Mouse (Mus musculus) midbrain, embryonic 10.5 days (tissue): ENCODE data around the gene Fam69b. TPM values are rescaled to one million over a fixed set of nuclear protein-coding genes. Genes with fewer than 3 reads are reported as not detected.

Source experiments
- DNase-seq: peaks from one replicate; pipeline ENCODE4 v3.0.0-alpha.2; 2017; ENCODE audit warnings: low spot score
- H3K27ac ChIP-seq: fragments of 300-500 bp; sonication (generic); replicated peaks from 2 replicates; pipeline ENCODE4 v1.5.1; 2016; ENCODE audit warnings: mild to moderate bottlenecking
- H3K27me3 ChIP-seq: fragments of 300-500 bp; sonication (generic); 2 replicates; pipeline ENCODE4 v1.6.1; 2016; ENCODE audit warnings: low read depth, mild to moderate bottlenecking; ENCODE audit not compliant: poor library complexity, severe bottlenecking
- H3K36me3 ChIP-seq: fragments of 300-500 bp; sonication (generic); 2 replicates; pipeline ENCODE4 v1.6.1; 2016; ENCODE audit warnings: mild to moderate bottlenecking, moderate library complexity
- H3K4me1 ChIP-seq: fragments of 300-500 bp; sonication (generic); 2 replicates; pipeline ENCODE4 v1.6.1; 2016
- H3K4me3 ChIP-seq: fragments of 300-500 bp; sonication (generic); 2 replicates; pipeline ENCODE4 v1.5.1; 2016; ENCODE audit warnings: mild to moderate bottlenecking, moderate library complexity
- H3K9me3 ChIP-seq: fragments of 300-500 bp; sonication (generic); replicated peaks from 2 replicates; pipeline ENCODE4 v1.6.1; 2016; ENCODE audit warnings: mild to moderate bottlenecking
- WGBS: fragments of 180-500 bp; shearing (Covaris S2); methylation state at CpG from one replicate; pipeline ENCODE4 v1.1.7; 2016; 5-methylcytosine and 5-hydroxymethylcytosine counted together
- polyA plus RNA-seq: library from polyadenylated mRNA; unstranded; fragments of >200 nt; fragmentation: Nextera tagmentation; extraction: Ambion mirVana; gene quantifications from 2 replicates; pipeline ENCODE4 v1.2.1, GENCODE M21; 2016

Gene Fam69b
- polyA plus RNA-seq, 1 experiment from 2014 or later = 36.4 TPM

DNA sequence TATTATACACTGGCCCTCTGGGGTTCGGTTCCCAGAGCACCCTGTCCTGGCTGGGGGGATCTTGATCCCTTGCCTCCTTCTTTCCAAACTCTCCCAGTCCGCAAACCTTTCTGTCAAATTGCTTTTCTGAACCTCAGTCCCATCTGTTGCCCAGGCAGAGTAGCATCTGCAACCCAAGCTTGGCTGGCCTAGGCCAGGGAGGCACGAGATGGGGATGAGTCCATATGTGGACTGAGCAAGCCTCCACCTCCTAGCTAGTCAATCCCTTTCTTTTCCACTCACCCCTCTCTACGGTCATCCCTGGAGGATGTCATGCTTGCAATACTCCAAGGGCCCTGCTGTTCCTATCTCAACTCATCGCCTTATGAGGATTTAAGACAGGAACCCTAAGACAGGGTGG is 25.6 kb upstream of the Fam69b start:
- 81% methylated on average over 5 of the region's 5 CpGs for WGBS
- peaks cover 64% of the 10 kb centered on the region for H3K27me3 ChIP-seq
- H3K9me3 ChIP-seq = no peaks in the 10 kb centered on the region
- peaks cover 26% of the 10 kb centered on the region for H3K4me1 ChIP-seq
- no peaks in the 10 kb centered on the region for H3K36me3 ChIP-seq
- no peak for DNase-seq
- no peak overlapping the region for H3K4me3 ChIP-seq
- H3K27ac ChIP-seq = no peak overlapping the region

DNA sequence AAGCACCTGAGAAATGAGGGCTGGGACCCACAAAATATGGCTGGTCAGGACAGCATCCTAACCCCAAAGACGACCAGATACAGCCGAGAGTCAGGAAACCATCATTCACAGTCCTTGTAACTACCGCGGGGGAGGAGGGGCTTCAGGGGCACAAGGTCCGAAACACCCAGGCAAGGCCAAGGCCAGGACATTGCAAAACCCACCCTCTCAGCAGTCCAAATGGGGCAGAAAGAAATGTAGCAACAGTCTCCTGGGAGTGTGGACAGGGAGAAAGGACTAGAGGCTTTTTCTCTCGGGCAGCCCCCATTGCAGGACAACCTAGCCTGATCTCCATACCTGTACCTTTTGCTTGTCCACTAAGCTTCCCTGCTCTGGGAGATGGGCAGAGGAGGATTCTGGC is 25.1 kb upstream of the Fam69b start:
- no peak for DNase-seq
- WGBS = 31% methylated on average over 6 of the region's 6 CpGs
- Histone ChIP-seq H3K4me1 (peaks cover 26% of the 10 kb centered on the region), H3K36me3 (no peaks in the 10 kb centered on the region), H3K27ac (peak overlapping the region; percentile 78; the same call in 1 of the 2 replicates), H3K27me3 (peaks cover 68% of the 10 kb centered on the region), H3K4me3 (peak overlapping the region; percentile 66), H3K9me3 (no peaks in the 10 kb centered on the region)

GRCm38 (mm10) chr2:26603720-26604671 is 24.3 kb upstream of the Fam69b start, which contains the start of gene Agpat2:
TSS of gene Agpat2 (minus strand) at chr2:26604417.
- DNase-seq = peak; percentile 64
- H3K36me3 ChIP-seq = no peaks in the 10 kb centered on the region
- H3K4me3 ChIP-seq = peak within 1 kb of the TSS; percentile 66
- peaks cover 26% of the 10 kb centered on the region for H3K4me1 ChIP-seq
- H3K27me3 ChIP-seq = peaks cover 68% of the 10 kb centered on the region
- no peaks in the 10 kb centered on the region for H3K9me3 ChIP-seq
- WGBS = under 1% methylated on average over 98 of the region's 103 CpGs
- peak within 1 kb of the TSS; percentile 78 for H3K27ac ChIP-seq

DNA sequence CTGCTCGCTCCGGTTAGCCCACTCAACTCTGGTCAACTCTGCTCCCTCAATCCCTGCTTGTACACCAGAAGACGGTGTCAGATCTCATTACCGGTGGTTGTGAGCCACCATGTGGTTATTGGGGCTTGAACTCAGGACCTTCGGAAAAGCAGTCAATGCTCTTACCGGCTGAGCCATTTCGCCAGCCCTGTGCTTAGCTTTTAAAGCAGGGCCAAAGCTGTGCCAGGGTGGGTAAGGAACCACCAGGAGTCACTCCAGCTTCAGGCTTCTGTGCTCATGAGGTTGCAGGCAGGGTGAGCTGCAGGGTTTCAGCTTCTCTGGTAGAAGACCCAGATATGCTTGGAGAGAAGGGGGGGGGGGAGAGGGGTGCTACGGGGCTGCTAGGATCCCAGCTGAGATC is 22.9 kb upstream of the Fam69b start:
- H3K27me3 ChIP-seq = peaks cover 71% of the 10 kb centered on the region
- WGBS = 85% methylated on average over 8 of the region's 8 CpGs
- H3K27ac ChIP-seq = no peak overlapping the region
- no peak overlapping the region for H3K4me3 ChIP-seq
- no peaks in the 10 kb centered on the region for H3K36me3 ChIP-seq
- H3K9me3 ChIP-seq = no peaks in the 10 kb centered on the region
- DNase-seq = no peak
- peaks cover 26% of the 10 kb centered on the region for H3K4me1 ChIP-seq

GRCm38 (mm10) chr2:26606579-26606978 is 21.7 kb upstream of the Fam69b start:
- H3K4me3 ChIP-seq = no peak overlapping the region
- 75% methylated on average over 3 of the region's 3 CpGs for WGBS
- no peak for DNase-seq
- peaks cover 63% of the 10 kb centered on the region for H3K27me3 ChIP-seq
- H3K4me1 ChIP-seq = peaks cover 26% of the 10 kb centered on the region
- H3K36me3 ChIP-seq = no peaks in the 10 kb centered on the region
- H3K9me3 ChIP-seq = no peaks in the 10 kb centered on the region
- no peak overlapping the region for H3K27ac ChIP-seq

DNA sequence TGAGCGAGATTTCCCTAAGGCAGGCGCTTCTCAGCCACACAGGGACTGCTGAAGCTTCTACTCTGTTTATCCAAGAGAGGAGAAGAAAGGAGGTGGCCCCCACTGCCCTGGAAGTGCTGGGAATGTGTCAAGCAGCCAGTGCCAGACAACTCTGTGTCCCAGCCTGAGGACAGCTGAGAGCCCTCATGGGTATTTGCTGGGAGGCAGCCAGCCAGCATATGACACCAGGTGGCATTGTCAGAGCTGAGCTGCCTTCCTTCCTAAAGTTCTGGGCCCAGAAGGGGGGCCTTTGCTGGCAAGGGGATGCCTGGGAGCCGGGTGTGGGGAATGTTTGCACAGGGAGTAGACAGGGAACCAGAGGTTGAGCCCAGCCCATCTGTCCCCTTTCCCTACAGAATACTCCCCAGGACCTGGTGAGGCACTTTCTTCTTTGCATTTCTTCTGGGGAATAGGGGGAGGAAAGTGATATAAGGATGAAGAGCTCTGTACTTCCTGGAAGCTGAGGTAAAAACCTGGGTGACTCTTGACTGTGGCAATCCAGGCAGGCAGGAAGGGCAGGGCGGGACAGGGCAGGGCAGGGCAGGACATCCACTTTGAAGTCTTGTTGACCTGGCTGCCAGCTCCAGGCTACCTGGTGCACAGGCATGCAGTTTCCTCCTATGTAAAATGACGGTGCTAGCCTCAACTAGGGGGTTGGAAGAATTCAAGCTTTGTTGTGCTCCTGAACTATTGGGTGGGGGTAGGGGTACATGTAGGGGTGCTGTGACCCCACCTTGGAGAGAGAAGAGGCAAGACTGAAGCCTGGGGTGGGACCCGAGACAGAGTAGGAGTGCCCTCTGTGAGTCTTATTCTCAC is 21.0 kb upstream of the Fam69b start:
- H3K27me3 ChIP-seq = peaks cover 56% of the 10 kb centered on the region
- 60% methylated on average over 6 of the region's 6 CpGs for WGBS

DNA sequence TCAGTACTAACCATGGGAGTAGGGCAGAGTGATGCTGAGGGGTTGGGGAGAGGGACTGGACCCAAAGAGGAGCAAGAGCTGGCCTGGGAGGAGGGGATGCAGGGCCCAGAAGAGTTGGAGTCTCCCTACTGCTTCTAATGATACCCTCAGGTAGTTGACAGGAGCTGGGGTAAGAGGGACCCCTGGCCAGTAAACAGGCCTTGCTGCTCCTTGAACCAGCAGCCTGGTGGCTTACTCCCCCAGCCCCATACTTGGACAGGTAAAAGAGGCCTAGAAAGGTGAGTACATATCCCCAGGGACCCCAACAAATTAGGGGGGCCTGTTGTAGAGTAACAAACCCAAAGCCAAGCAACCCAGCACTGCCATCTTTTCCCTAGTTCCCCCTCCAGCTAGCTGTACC is 19.5 kb upstream of the Fam69b start:
- Histone ChIP-seq H3K9me3 (no peaks in the 10 kb centered on the region), H3K27ac (no peak overlapping the region), H3K36me3 (no peaks in the 10 kb centered on the region), H3K27me3 (peaks cover 41% of the 10 kb centered on the region), H3K4me3 (no peak overlapping the region), H3K4me1 (peaks cover 20% of the 10 kb centered on the region)
- no peak for DNase-seq

More for the DNA sequence above, 21.0 kb upstream of the Fam69b start:
- Histone ChIP-seq H3K4me3 (no peak overlapping the region), H3K4me1 (peaks cover 26% of the 10 kb centered on the region), H3K27ac (0 out of 2 replicates have a peak overlapping the region, but pooled peaks have one; percentile 23), H3K36me3 (no peaks in the 10 kb centered on the region), H3K9me3 (no peaks in the 10 kb centered on the region)
- DNase-seq = no peak

DNA sequence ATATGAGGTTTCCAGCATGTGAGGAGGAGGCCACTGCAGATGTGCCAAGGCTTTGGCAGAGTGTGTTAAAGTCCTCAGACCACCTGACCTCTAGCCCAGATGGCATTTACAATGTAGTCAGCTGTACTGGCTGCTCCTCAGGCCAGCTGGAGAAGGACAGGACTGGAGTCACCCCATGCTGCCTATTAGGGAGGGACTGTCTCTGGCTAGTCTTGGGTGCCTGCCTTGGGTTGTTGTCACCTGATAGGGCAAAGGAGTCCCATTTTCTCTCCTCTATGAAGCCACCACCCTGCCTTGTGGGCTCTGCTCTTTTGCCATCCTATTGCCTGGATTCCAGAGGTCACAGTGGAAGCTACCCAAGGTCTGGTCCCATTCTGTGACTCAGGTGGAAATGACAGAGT is 19.0 kb upstream of the Fam69b start:
- DNase-seq = no peak
- H3K9me3 ChIP-seq = no peaks in the 10 kb centered on the region
- peaks cover 36% of the 10 kb centered on the region for H3K27me3 ChIP-seq
- H3K4me3 ChIP-seq = no peak overlapping the region
- no peak overlapping the region for H3K27ac ChIP-seq
- H3K4me1 ChIP-seq = peaks cover 15% of the 10 kb centered on the region
- H3K36me3 ChIP-seq = no peaks in the 10 kb centered on the region

GRCm38 (mm10) chr2:26610526-26610925 is 17.7 kb upstream of the Fam69b start:
- Histone ChIP-seq H3K27ac (no peak overlapping the region), H3K9me3 (no peaks in the 10 kb centered on the region), H3K4me1 (peaks cover 11% of the 10 kb centered on the region), H3K4me3 (no peak overlapping the region), H3K27me3 (peaks cover 24% of the 10 kb centered on the region), H3K36me3 (no peaks in the 10 kb centered on the region)
- 72% methylated on average over 3 of the region's 3 CpGs for WGBS
- no peak for DNase-seq

- Histone ChIP-seq H3K27me3 (peaks cover 18% of the 10 kb centered on the region), H3K27ac (no peak overlapping the region), H3K4me3 (no peak overlapping the region), H3K9me3 (no peaks in the 10 kb centered on the region), H3K4me1 (peaks cover 11% of the 10 kb centered on the region), H3K36me3 (no peaks in the 10 kb centered on the region)
- no peak for DNase-seq
Measured at GRCm38 (mm10) chr2:26611054-26611453, 17.2 kb upstream of the Fam69b start.

- Histone ChIP-seq H3K27me3 (peaks cover 11% of the 10 kb centered on the region; the same call in 1 of the 2 replicates), H3K27ac (no peak overlapping the region), H3K4me3 (no peak overlapping the region), H3K36me3 (no peaks in the 10 kb centered on the region), H3K9me3 (no peaks in the 10 kb centered on the region), H3K4me1 (peaks cover 8% of the 10 kb centered on the region)
- DNase-seq = no peak
Measured at GRCm38 (mm10) chr2:26611896-26612295, 16.4 kb upstream of the Fam69b start.

DNA sequence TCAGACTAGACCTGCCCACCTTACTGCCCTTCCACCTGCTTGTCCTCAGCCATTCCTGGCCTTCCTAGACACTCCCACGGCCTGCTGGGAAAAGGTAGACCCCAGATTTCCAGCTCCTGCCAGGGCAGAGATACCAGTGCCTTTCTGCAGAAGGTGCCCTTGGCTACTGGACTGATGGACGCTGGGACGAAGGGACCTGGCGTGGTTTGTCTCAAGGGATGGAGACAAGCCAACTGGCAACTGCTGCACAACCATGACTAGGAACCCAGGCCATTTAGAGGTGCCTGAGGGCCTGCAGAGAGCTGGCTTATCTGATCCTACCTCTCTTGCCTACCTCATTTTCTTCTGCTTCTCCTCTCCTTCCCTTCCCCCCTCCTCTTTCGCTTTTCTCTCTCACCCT is 13.4 kb upstream of the Fam69b start:
- Histone ChIP-seq H3K4me1 (peaks cover 4% of the 10 kb centered on the region; the same call in 1 of the 2 replicates), H3K36me3 (no peaks in the 10 kb centered on the region), H3K27ac (no peak overlapping the region), H3K9me3 (no peaks in the 10 kb centered on the region), H3K4me3 (no peak overlapping the region), H3K27me3 (0 out of 2 replicates have a peak, but pooled peaks cover 6% of the 10 kb centered on the region)
- DNase-seq = no peak
- WGBS = 86% methylated on average over 5 of the region's 5 CpGs
